Mouse (Mus musculus) kidney, postnatal 10 days (tissue): ENCODE results near the gene Sh2b1.
A peak's percentile ranks its signal among the peaks of the same experiment; 100 is the strongest.

Source experiments
- DNase-seq: peaks from one replicate; pipeline ENCODE4 v3.0.0; 2021; ENCODE audit warnings: mixed read lengths

The Sh2b1 gene

DNA sequence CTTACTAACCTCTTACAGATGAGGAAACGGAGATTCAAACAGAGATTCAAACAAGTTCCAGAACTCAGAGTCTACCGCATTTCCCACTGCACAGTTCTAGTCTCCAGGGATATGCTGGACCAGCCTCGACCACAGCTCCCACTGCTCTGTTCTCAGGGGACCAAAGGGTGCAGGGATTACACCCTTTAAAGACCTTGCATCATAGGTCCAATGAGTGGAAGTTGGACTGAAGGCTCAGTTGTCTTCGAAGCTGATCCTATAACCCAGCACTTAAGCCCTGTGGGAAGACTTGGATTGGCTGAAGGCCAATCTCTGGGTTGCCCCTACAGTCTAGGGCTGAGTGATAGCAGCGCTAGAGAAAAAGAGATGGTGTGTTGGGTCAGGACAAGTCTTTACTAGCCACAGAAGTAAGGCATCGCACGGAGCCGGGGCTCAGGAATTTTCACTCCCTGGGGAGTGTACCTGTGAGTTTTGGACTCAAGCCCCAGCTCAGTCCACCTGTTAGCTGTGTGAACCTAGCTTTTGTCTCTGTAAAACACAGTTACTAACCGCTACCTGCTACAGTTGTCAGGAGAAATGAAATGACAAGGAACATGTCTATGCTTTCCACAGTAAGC, 1.6 kb downstream of the Sh2b1 start:
- no peak for DNase-seq

- no peak for DNase-seq
Observed at GRCm38 (mm10) chr7:126472713-126473112, 2.5 kb downstream of the Sh2b1 start.

- no peak for DNase-seq
Observed at GRCm38 (mm10) chr7:126472306-126472705, 2.9 kb downstream of the Sh2b1 start.

GRCm38 (mm10) chr7:126471853-126472252, 3.4 kb downstream of the Sh2b1 start:
- DNase-seq: no peak

- DNase-seq: no peak
Observed at GRCm38 (mm10) chr7:126471361-126471760, 3.9 kb downstream of the Sh2b1 start.

DNA sequence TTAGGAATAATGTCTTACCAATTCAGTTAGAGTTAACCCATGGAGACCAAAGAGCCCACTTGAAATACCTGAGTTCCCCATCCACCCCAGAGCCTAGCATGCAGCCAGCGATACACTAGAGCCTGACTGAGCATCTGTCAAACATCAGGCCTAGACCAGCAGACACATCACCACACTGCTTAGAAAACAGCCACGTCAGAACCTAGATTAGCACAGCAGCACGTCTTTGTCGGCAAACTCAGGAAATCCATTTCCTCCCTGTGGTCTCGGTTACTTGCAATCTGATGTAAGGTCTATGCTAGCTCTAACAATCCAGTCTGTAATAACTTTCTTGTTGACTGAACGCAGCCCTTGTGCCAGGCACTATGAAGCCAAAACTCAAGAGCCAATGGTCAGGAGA, 5.1 kb downstream of the Sh2b1 start:
- no peak for DNase-seq

DNA sequence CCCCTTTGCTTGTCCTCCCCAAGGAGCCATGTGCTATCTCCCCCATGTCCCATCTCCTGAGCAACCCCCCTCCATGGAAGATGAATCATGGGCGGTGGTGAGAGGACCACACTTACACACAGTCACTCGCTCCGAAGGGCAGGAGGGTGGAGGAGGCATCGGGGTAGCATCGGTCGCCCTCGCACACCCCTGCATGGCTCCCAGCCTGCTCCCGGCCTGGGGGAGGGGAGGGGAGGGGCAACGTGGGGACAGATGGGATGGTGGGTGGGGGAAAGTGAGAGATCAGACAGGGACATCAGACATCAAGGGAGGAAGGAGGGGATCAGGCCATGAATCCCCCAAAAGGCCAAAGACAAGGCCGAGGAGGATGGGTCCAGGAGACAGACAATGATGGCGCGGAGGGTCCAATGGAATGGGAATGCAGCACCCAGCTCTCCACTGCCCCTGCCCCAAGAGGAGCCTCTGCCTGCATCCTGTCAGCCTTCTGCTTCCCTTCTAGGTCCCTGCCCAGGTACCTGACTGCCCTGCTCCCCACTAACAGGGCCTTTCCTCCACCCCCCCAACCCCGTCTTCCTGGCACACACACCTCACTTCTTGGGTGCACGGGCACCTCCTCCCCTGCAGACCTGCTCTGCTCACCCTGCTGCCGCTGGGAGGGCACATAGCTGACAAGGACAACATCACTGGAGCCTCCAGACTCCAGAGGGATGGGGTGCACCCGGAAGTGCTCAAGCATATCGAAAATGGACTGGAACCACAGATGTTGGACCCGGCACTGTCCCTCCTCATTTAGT, 7.2 kb downstream of the Sh2b1 start:
- DNase-seq: no peak

- peak; percentile 68 for DNase-seq
Observed at GRCm38 (mm10) chr7:126467271-126467670, 8.0 kb downstream of the Sh2b1 start.

DNA sequence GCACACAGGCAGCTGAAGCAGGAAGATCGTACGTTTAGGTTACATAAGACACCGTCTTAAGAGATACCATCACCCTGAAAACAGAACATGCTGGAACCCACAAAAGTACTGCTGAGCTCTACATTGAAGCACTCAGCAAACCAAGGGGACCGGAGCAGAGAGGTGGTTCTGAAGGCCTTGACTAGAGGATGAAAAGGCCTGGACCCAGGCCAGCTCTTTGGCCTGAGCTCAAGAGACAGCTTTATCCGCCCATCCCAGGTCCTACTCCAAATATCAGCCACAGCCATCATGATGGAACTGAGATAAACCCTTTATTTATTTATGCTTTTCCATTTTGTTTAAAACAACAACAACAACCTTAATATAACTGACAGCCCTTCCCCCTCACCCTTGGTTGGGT, 8.5 kb downstream of the Sh2b1 start:
- DNase-seq: peak; percentile 9

GRCm38 (mm10) chr7:126466116-126466515, 9.1 kb downstream of the Sh2b1 start:
- no peak for DNase-seq

DNA sequence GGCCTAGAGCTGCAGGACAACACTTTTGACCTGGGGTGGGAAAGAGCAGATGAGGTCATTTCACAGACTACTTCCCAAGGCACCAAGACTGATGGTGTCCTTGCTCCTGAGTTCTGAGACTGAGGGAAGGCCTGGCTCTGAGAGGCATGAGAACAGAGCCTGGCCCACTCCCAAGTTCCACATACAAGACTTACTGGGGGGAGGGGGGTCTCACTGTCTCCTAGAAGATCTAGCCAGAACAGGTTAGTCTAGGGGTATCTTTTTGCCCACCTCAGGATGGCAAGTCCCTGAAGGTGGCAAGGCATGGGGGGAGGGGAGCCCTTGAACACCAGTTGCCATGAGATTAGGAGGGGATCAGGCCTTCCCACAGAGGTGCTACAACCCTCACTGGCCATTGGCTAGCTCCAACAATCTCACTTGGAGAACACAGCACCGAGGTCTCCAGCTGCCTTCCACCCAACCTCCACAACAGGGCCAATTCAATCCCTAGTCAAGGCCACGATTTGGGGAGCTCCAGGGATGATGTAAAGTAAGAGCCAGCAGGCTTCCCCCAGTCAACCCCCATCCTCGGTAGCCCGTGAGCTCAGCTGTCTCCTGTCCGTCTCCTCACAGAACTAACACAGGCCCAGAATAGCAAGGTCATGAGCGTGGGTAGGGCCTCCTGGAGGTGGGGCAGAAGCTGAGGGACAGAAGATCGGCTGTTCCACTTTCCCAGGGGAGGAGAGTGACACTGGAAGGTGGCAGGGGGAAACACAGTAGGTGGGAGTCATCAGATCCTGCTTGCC, 9.8 kb downstream of the Sh2b1 start:
- no peak for DNase-seq

DNA sequence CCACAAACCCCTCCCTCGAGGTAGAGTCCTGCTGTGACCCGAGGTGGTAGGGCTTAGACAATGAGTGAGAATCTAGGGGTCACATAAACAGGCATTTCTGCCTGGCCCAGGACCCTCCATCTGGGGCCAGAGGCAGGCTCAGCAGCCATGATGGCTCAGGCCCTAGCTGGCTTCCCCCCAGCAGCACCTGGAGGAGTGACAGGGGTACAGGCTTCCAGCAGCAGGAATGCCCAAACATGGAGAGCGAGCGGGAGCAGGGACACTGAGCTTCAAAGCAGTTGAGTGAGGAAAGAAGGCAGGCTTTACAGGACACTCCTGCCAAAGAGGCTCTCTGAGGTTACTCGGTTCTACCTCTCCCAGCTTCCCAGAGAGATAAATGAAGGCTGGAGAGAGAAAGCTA, 10.4 kb downstream of the Sh2b1 start:
- no peak for DNase-seq

DNA sequence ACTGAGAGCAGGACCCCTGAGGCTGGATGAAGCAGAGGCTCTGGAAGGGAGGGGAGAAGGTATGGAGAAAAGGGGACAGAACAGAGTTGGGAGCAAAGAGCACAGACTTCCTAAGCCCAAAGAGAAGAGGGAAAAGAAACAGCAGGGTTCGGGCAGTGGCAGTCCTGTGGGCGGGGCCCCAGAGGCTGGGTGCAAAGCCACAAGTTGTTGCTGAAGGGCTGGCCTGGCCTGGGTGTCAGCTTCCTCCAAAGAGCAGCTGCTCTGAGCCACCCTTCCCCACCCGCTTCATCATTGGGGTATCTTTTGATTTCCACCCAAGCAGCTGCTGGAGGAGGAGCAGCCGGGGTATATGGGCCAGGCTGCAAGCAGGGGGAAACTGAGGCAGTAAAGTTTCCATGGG, 11.1 kb downstream of the Sh2b1 start:
- peak; percentile 26 for DNase-seq

- no peak for DNase-seq
Observed at GRCm38 (mm10) chr7:126463547-126463946, 11.7 kb downstream of the Sh2b1 start.

DNA sequence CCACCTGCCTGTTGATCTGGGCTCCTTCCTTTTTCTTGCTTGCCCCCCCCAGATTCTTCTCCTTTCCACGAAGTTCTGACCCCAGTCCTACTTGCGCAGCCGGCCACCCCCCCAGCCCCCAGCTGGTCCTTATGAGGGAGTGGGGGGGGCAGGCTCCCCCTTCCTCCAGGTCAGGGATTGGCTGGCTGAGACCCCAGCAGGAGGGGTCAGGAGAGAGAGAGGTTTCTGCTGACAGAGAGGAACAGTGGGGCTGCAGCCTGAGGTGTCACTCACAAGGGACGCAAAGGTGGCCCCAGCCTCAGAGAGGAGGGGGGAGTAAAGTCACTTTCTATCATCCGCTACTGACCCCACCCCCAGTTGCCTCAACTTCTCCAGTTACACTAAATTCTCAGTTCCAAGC, 12.2 kb downstream of the Sh2b1 start, which contains the start of gene Atp2a1:
TSS of gene Atp2a1 (minus strand) at position 105 of the 400 bp plus-strand sequence.
- peak; percentile 17 for DNase-seq

DNA sequence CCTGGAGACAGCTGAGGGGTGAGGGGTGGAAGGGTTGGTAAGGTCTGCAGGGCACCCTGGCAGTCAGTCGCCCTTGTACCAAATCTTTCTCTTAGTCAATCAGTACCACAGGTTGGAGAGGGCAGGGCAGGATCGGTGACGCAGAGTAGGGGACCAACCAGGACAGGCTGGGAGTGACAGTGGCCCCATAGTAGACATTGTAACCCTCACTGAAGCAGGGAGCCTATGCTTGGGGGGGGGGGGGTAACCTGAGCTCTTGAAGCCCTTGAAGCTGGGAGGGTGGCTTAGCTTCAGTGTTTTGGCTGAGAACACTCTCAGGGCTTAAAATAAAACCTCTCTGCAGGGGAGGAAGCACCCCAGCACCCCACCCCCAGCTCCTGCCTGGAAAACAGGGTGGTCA, 13.6 kb downstream of the Sh2b1 start:
- DNase-seq: peak; percentile 2

GRCm38 (mm10) chr7:126460623-126461399, 14.4 kb downstream of the Sh2b1 start:
- DNase-seq: peak; percentile 4

DNA sequence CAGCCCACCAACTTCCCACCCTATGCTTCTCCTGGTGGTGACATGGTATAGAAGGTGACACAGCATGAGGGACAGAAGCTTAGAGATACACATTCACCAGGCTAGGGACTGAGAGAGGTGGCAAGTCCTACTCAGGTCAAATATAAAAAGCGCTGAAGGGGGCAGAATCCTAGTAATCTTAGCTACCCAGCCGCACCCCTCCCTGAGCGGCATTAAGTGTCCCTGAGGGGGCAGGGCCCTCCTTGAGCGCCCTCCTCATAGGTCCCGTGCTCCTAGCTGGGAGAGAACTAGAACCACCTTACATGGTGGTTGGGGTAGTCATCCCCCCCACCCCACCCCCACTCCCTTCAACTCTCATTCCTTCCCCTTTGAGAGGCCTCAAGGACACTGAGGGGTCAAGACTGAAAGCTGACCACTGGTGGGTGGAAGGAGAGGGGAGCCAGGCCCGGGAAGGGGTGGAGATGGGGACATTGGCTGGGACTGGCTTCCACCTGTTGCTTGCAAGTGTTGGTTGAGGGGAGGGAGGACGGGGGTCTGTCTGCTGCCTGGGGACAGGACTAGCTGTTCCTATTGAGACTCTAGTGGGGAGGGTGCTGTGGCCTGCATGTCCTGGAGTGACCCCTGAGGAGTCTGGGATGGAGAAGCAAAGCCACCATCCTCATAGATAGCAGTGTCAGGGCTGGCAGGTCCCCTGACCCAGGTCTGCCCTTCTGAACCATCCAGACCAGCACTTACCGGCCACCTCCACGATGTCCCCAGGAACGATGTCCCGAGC, 16.2 kb downstream of the Sh2b1 start:
- DNase-seq: no peak

GRCm38 (mm10) chr7:126458225-126458624, 17.0 kb downstream of the Sh2b1 start:
- DNase-seq: no peak

GRCm38 (mm10) chr7:126456382-126457266, 18.6 kb downstream of the Sh2b1 start:
- no peak for DNase-seq

DNA sequence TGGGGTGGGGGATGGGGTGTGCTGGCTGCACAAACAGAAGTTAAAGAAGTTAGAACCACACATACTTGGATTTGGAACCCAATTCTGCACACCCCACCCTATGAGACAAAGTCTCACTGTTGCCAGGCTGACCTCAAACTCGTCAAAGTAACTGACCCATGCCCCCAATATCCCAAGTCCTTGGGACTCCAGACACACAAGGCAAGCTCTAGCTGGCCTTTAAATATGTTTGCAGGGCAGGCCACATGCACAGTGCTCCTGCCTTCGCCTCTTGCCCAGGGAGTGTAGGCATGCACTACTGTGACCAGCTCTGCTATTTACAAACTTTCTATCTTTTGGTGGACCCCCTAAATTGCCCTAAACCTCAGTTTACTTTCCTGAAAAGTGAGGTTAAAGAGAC, 20.0 kb downstream of the Sh2b1 start:
- DNase-seq: no peak
